Mouse (Mus musculus) ES-E14 (cell line): ENCODE measurements around the gene Cdc25a. TPM values are rescaled to one million over a fixed set of nuclear protein-coding genes. Genes with fewer than 3 reads are reported as not detected.
A peak's percentile ranks its signal among the peaks of the same experiment; 100 is the strongest.

Source experiments
- DNase-seq: peaks from one replicate; pipeline ENCODE4 v3.0.0-alpha.2; 2013; ENCODE audit warnings: low read depth, low spot score
- H3K27ac ChIP-seq: 2 replicates; pipeline ENCODE4 v1.5.1; 2012; ENCODE audit warnings: low read depth, mild to moderate bottlenecking, low read length, moderate library complexity, mixed read lengths; ENCODE audit not compliant: poor library complexity, insufficient read depth, severe bottlenecking
- H3K36me3 ChIP-seq: 2 replicates; pipeline ENCODE4 v1.6.1; 2012; ENCODE audit warnings: mild to moderate bottlenecking, low read length, moderate library complexity, mixed read lengths; ENCODE audit not compliant: control insufficient read depth, poor library complexity, insufficient read depth, severe bottlenecking
- H3K4me1 ChIP-seq, 2 experiments: fragments of 150-350 bp in 1 of 2; sonication (generic) in 1 of 2; 2 replicates each; pipeline ENCODE4 v1.6.1; 2012; ENCODE audit warnings: low read length in 2 of 2, mild to moderate bottlenecking in 1 of 2, mixed read lengths in 1 of 2; ENCODE audit not compliant: control insufficient read depth in 2 of 2, insufficient read depth in 2 of 2, poor library complexity in 1 of 2
- H3K4me3 ChIP-seq, 2 experiments: fragments of 150-350 bp in 1 of 2; sonication (generic) in 1 of 2; 2 replicates each; pipeline ENCODE4 v1.5.1; 2012; ENCODE audit warnings: low read length in 2 of 2, low read depth in 1 of 2, mild to moderate bottlenecking in 1 of 2, mixed read lengths in 1 of 2; ENCODE audit not compliant: insufficient read depth in 1 of 2, poor library complexity in 1 of 2, severe bottlenecking in 1 of 2
- H3K9ac ChIP-seq: 2 replicates; pipeline ENCODE4 v1.6.1; 2012; ENCODE audit warnings: low read depth, mild to moderate bottlenecking, low read length, mixed read lengths; ENCODE audit not compliant: poor library complexity, insufficient read depth, severe bottlenecking
- H3K9me3 ChIP-seq: fragments of 150-350 bp; sonication (generic); 2 replicates; pipeline ENCODE4 v1.6.1; 2012; ENCODE audit warnings: low read depth, mild to moderate bottlenecking, low read length; ENCODE audit not compliant: control insufficient read depth, insufficient read depth
- CHD2 ChIP-seq: IDR thresholded peaks from 2 replicates; pipeline ENCODE4 v1.6.1; 2014; ENCODE audit warnings: mild to moderate bottlenecking, low read depth, low read length, inconsistent platforms
- HCFC1 ChIP-seq: IDR thresholded peaks from 2 replicates; pipeline ENCODE4 v1.6.1; 2012; ENCODE audit warnings: low read length, inconsistent platforms, borderline replicate concordance; ENCODE audit not compliant: insufficient read depth
- MAFK ChIP-seq: IDR thresholded peaks from 2 replicates; pipeline ENCODE4 v1.6.1; 2014; ENCODE audit warnings: mild to moderate bottlenecking, low read depth, low read length, inconsistent platforms; ENCODE audit not compliant: insufficient read depth
- ZC3H11A ChIP-seq: IDR thresholded peaks from 2 replicates; pipeline ENCODE4 v1.6.1; 2012; ENCODE audit warnings: low read depth, mild to moderate bottlenecking, inconsistent platforms, low read length, borderline replicate concordance
- ZNF384 ChIP-seq: IDR thresholded peaks from 2 replicates; pipeline ENCODE4 v1.6.1; 2012; ENCODE audit warnings: low read depth, low read length, inconsistent platforms
- in situ Hi-C, 2 experiments: fragments of 600-800 bp; cut with MboI; formaldehyde crosslinking; loops; one replicate each; pipeline ENCODE4 v1.15.1; 2025; ENCODE audit warnings: low sequenced_read_pairs in 2 of 2, inconsistent platforms in 1 of 2; ENCODE audit not compliant: unreplicated experiment in 2 of 2
- total RNA-seq: library from RNA; depleted of rRNA; stranded (reverse); fragments of 300-350 nt; gene quantifications from 2 replicates; pipeline ENCODE4 v1.2.3, GENCODE M21; 2012; rRNA removed

The Cdc25a gene
- total RNA-seq, result 48.5 and 58.3 TPM in 2 replicates

- H3K9me3 ChIP-seq, result no peaks in the 10 kb centered on the region
- H3K4me3 ChIP-seq, result peak within 1 kb of the TSS; percentile 83 to 99
- DNase-seq, result peak; percentile 98
- peak within 1 kb of the TSS; percentile 45 for H3K27ac ChIP-seq
- in situ Hi-C loops, result loop anchor here in 1 of 2 experiments (25.0 kb wide), 1 partner anchor 212 kb away; no protein-coding TSS in a partner anchor
- peak within 1 kb of the TSS; percentile 90 for H3K9ac ChIP-seq
- no peak; the same call in 1 of the 2 replicates for TF ChIP-seq CHD2
- TF ChIP-seq MAFK, result peak; percentile 40; the same call in 1 of the 2 replicates
- TF ChIP-seq HCFC1, result peak; percentile 96
- peak; percentile 98 for TF ChIP-seq ZNF384
- peaks cover 4 to 14% of the 10 kb centered on the region in 2 experiments; a peak in 2 of 4 replicates for H3K4me1 ChIP-seq
- peaks cover 20% of the 10 kb centered on the region for H3K36me3 ChIP-seq
Observed at GRCm38 (mm10) chr9:109874797-109875691, at the start of gene Cdc25a. Gene Cdc25a, plus strand, starts transcription at chr9:109875579.

DNA sequence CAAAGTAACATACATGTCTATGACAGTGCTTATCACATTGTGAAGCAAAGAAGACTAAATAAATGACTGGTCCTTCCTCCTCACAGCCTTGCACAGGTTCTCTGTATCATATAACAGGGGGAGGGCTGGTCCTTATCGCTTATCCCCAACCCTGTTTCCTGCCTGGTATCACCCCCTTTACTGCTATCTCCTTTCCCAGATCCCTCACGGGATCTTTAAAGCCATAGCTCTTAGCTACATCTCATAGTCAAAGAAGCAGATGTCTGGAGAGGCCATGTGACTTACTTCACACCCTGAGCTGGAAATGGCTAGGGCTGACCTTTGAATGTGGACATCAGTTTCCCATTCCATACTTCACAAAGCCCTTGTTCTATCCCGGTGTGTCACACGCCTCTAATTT lies 49.6 kb upstream of the Cdc25a start:
- no peaks in the 10 kb centered on the region for H3K4me1 ChIP-seq
- in situ Hi-C loops, result no loop called here
- TF ChIP-seq ZC3H11A, result no peak
- TF ChIP-seq HCFC1, result no peak
- no peak for TF ChIP-seq CHD2
- no peak for TF ChIP-seq MAFK
- no peak for TF ChIP-seq ZNF384
- H3K9me3 ChIP-seq, result no peaks in the 10 kb centered on the region
- DNase-seq, result no peak
- H3K9ac ChIP-seq, result no peak overlapping the region
- no peak overlapping the region for H3K4me3 ChIP-seq
- H3K27ac ChIP-seq, result no peak overlapping the region
- no peaks in the 10 kb centered on the region; the same call in 1 of the 2 replicates for H3K36me3 ChIP-seq

DNA sequence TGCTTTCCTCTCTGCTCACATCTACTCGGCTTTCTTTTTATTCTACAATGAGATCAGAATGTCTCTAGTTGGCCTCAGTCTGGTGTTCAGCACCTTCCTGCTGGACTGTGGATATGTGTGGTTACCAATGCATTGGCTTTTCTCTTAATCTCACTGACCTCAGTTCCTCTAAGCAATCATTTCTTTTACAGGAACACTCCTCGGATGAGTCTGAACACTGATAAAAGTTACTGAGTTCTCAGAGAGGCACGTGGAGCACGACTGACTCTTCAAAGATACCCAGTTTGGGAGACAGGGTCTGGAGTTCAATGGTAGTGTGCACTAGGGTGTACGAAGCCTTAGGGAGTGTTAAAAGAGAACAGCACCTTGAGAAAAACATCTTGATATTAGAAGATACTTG lies 49.2 kb upstream of the Cdc25a start:
- Histone ChIP-seq H3K27ac (no peak overlapping the region), H3K4me3 (no peak overlapping the region), H3K9me3 (no peaks in the 10 kb centered on the region), H3K36me3 (no peaks in the 10 kb centered on the region; the same call in 1 of the 2 replicates), H3K9ac (no peak overlapping the region), H3K4me1 (no peaks in the 10 kb centered on the region)
- DNase-seq, result no peak
- in situ Hi-C loops, result no loop called here
- TF ChIP-seq MAFK, result no peak
- no peak for TF ChIP-seq HCFC1
- no peak for TF ChIP-seq ZC3H11A
- TF ChIP-seq ZNF384, result no peak
- no peak for TF ChIP-seq CHD2

DNA sequence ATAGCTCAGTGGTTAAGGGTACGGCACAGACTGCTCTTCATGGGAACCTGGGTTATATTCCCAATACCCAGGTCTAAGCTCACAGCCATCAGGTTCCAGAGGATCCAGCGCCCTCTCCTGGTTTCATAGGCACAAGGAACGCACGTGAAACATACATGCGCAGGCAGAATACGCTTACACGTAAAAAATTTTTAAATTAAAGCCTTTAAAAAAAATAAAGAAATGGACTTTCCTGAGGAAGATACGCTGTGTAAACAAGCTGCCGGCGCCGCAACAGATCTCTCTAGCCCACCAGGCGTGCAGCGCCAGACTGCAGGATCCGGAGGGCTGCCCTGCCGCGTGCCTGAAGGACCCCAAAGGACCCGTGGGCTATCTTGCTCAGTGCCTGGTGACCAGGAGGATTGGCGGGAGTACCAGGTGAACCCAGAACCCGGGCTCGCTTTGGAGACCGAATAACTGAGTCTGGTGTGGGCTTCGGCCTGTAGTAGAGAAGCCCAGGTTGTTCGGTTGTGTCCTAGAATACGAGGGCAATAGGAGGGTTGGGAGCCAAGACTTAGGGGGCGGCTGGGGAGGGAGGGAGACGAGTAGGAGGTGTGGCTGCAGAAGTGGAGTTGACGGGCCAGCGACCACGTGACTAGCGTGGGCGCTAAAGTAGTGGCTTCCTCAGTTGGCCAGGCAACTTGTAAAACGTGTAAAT lies 42.8 kb upstream of the Cdc25a start, which contains the start of gene Nme6:
Gene Nme6, plus strand, starts transcription at position 359 of the 697 bp plus-strand sequence.
- TF ChIP-seq MAFK (no peak), HCFC1 (peak; percentile 52; the same call in 1 of the 2 replicates)
- no peaks in the 10 kb centered on the region for H3K9me3 ChIP-seq
- in situ Hi-C loops, result no loop called here
- H3K27ac ChIP-seq, result peak within 1 kb of the TSS; percentile 38; the same call in 1 of the 2 replicates
- H3K4me1 ChIP-seq, result peaks cover 0 to 2% of the 10 kb centered on the region in 2 experiments; a peak in 1 of 4 replicates
- H3K4me3 ChIP-seq, result peak within 1 kb of the TSS; percentile 78 to 88
- peak within 1 kb of the TSS; percentile 85 for H3K9ac ChIP-seq
- peak; percentile 83 for DNase-seq
- H3K36me3 ChIP-seq, result peaks cover 3% of the 10 kb centered on the region; the same call in 1 of the 2 replicates
